Mouse (Mus musculus): ENCODE results near the gene Ndufb10.
A peak's percentile ranks its signal among the peaks of the same experiment; 100 is the strongest.

Gene Ndufb10

GRCm38 (mm10) chr17:24705821-24706220 lies 18.5 kb downstream of the Ndufb10 start:
- peak; percentile 19 for DNase-seq

DNA sequence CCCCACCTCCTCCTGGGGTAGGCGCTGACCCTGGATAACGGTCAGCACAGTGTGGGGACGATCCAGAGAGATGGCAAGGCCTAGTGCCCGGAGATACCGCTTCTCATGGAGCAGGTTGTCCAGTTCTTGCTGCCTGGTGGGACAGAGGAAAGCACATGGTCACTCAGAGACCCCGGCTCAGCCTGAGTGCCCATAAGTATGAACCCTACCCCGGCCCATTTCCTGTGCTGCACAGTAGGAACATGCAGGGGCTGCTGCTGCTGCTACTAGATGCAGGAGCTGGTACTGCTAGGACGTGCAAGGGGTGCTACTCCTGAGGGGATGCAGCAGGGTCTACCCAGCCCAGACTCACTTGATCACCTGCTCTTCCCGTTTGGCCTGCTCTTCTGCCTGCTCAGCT lies 23.0 kb downstream of the Ndufb10 start:
- DNase-seq, result no peak

DNA sequence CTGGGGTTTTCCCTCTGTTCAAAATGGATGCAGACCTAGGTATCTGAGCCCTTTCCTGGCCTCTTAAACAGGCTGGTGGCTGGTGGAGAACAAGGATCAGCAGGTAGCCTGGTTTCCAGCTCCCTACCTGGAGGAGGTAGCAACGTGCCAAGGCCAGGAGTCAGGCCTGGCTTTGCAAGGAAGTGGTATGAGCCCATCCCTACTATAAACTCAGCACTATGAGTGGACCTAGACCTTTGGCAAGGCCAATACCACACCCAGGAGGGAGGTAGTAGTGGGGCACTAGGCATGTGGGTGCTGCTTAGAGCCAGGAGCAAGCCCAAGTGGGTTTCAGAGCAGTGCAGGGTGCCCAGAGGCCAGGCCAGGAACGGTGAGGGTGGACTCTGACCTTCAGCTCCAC lies 24.8 kb downstream of the Ndufb10 start:
- DNase-seq, result no peak

- no peak for DNase-seq
These were observed 25.6 kb downstream of the Ndufb10 start for GRCm38 (mm10) chr17:24698715-24699114.

DNA sequence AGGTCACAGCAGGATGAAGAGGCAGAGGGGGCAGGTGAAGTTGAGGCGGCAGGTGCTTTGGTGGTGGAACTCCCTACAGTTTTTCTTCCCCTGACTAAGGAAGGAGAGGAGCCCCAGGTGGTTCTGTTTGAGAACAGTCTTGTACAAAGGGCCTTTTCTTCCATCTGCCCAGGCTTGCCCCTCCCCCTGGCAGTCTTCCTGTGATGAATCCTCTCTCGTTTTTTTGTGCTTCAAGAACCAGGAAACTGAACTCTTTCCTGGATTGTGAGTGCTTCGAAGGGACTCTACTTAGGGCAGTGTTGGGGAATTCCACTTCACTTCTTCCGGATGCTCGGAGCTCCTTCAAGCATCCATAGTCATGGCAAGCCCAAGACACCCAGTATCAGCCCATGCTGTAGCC lies 26.3 kb downstream of the Ndufb10 start:
- no peak for DNase-seq

- DNase-seq, result peak; percentile 87
These were observed 28.1 kb downstream of the Ndufb10 start, which contains the start of the genes Gfer and Noxo1 for GRCm38 (mm10) chr17:24696011-24696697. Gene Gfer (minus strand): TSS chr17:24696156. Gene Noxo1 (plus strand): TSS chr17:24696234.

DNA sequence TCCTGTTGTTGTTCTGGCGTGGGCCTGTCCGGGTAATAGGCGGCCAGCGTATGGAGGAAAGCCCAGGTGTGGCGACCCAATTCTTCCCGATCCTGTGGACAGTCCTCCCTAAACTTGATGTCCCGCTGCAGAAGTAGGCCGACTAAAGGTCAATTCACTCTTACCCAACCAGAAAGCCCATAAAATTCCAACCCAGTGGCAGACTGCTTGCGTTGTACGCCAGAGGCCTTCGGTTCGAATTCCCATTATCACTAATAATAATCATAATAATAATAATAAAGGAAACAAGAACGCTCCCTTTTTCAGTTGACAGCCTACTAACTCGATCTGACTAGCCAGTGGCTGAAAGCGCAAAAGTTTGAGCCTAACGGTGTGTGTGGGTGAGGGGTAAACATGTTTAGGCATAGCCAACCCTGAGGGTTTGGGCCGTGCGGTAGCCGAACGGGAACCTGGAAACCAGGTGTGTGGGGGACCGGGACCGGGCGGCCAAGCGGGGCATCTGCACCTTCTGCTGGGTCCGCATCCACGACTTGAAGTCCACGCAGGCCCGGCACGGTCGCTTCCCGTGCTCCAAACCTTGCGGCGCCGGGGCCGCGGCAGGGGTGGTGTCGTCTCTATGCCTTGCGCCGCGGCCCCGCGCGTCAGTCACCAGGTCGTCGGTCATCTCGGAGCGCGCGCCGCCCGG lies 28.8 kb downstream of the Ndufb10 start:
- DNase-seq, result no peak

GRCm38 (mm10) chr17:24692385-24692784 lies 31.9 kb downstream of the Ndufb10 start:
- DNase-seq, result no peak

- DNase-seq, result peak; percentile 74
These were observed 34.8 kb downstream of the Ndufb10 start, which contains the start of gene Syngr3 for GRCm38 (mm10) chr17:24689251-24690081. Gene Syngr3 (minus strand): TSS chr17:24689955.

- no peak for DNase-seq
These were observed 36.7 kb downstream of the Ndufb10 start for GRCm38 (mm10) chr17:24687599-24687998.

DNA sequence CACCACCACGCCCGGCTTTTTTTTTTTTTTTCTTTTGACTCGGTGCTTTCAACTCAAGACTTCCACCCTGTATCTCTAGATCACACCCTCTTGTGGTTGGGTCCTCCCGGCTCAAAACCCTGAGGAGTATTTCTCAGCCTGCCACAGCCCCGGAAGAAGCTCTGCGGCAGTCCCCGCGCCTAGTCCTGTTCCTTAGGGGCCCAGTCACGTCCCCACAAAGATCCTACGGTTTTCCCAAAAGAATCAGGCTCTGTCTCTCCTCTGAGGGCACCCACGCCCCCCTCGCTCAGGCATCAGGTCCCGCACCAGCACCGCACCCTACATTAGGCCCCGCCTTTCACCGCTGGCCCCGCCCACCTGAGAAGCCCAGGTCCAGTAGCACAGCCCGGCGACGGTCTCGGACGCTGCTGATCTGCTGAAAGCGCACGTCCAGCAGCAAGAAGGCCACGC lies 37.1 kb downstream of the Ndufb10 start:
- DNase-seq, result no peak

DNA sequence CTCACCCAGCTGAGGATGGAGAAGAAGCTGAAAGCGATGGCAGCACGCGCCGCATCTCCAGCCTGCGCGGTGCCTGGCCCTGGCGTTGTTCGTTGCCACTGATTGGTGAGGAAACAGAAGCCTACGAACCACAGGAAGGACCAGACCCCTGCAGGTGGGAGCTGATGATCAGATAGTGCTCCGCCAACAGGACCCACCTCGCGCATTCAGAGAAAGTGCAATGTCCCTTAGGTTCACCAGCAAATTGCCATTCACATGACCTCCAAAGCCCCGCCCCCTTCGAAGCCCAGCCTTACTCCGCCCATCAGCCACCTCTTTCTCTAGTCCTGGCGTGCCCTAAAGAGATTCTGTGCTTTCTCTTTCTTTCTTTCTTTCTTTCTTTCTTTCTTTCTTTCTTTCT lies 37.8 kb downstream of the Ndufb10 start:
- DNase-seq, result no peak

DNA sequence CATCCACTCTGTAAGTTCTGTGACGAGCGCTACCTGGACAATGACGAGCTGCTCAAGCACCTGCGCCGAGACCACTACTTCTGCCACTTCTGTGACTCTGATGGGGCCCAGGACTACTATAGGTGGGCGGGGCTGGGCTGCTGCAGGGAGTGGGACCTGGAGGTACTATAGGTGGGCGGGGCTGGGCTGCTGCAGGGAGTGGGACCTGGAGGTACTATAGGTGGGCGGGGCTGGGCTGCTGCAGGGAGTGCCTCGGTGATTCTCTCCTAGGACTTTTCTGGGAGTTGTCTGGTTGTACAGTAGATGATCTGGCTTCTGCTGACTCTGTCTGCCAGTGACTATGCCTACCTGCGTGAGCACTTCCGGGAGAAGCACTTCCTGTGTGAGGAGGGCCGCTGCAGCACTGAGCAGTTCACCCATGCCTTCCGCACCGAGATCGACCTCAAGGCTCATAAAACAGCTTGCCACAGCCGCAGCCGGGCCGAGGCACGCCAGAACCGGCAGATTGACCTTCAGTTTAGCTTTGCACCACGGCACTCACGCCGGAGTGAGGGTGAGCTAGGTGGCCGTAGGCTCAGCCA lies 46.7 kb downstream of the Ndufb10 start:
- DNase-seq, result no peak

- DNase-seq, result no peak
These were observed 47.4 kb downstream of the Ndufb10 start for GRCm38 (mm10) chr17:24676877-24677276.

DNA sequence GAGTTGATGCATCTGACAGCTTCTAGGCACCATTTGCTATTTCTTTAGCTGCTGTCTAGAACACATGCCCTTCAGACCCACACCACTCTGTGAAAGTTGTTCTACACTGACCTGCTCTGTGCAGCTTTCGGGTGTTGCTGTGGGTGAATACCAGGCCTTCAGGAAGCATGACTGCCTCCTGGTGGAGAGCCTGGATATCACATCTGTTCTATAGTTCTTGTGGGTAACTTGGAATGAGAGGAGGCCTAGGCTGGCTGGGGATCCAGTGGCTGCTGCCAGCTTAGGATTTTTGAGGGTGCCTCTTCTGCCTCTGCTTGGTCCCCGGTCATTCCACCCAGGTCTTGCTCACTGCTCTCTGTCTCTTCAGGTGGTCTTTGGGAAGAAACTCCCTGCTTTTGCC lies 48.1 kb downstream of the Ndufb10 start:
- no peak for DNase-seq

- no peak for DNase-seq
These were observed 50.0 kb downstream of the Ndufb10 start for GRCm38 (mm10) chr17:24674277-24674676.

- DNase-seq, result no peak
These were observed 52.1 kb downstream of the Ndufb10 start for GRCm38 (mm10) chr17:24672141-24672540.

All from cerebellum, adult 11-12 months (tissue).